9 mouse cellular contexts compared by ENCODE assay signal in genomic region chrX:93299046-93299626, GRCm38 (mm10). TPM values are rescaled to one million over a fixed set of nuclear protein-coding genes. Genes with fewer than 3 reads are reported as not detected.
DNase-seq lines count a peak whose midpoint lies in the region; ATAC-seq and TF ChIP-seq lines count a peak whose summit lies in the region.
"Had no signal": no experiment of that assay in that cellular context is flagged by ENCODE, and none has a peak within 500 bp of the region (broad histone marks: within the 10 kb centered on the region; RNA-seq: fewer than 3 reads in every experiment).

No protein-coding gene starts in this region.

- TF ChIP-seq EP300 in heart, postnatal 0 days (IDR thresholded peaks at IDR 0.05; ENCODE audit: low read depth): no peak

- no peaks in the 10 kb centered on the region for H3K4me1 ChIP-seq in heart, postnatal 0 days (ENCODE audit: control insufficient read depth, insufficient read depth)
- H3K4me1 ChIP-seq in brown adipose tissue, adult 24 weeks (ENCODE audit: control insufficient read depth, insufficient read depth, insufficient read length, low read length): no peaks in the 10 kb centered on the region
- no peaks in the 10 kb centered on the region for H3K4me1 ChIP-seq in hindbrain, embryonic 11.5 days (replicated peaks; ENCODE audit: control insufficient read depth, insufficient read depth, low read length)
- no peaks in the 10 kb centered on the region for H3K4me1 ChIP-seq in midbrain, embryonic 11.5 days (ENCODE audit: control insufficient read depth, insufficient read depth, low read length)

- DNase-seq in heart, postnatal 0 days (ENCODE audit: low spot score): no peak
- no peak for DNase-seq in heart, adult 18-20 months
- DNase-seq in hindbrain, embryonic 11.5 days (ENCODE audit: low spot score): peak; percentile 25
- peak; percentile 84 for DNase-seq in midbrain, embryonic 11.5 days (ENCODE audit: low spot score, missing footprints)
- DNase-seq in urinary bladder, postnatal 10 days (ENCODE audit: low spot score): no peak
- no peak for DNase-seq in thymus, postnatal 14 days

- no peak overlapping the region for H3K27ac ChIP-seq in heart, postnatal 0 days (ENCODE audit: low read depth)
- H3K27ac ChIP-seq in brown adipose tissue, adult 24 weeks (replicated peaks; ENCODE audit: low read depth, low read length): no peak overlapping the region
- H3K27ac ChIP-seq in hindbrain, embryonic 11.5 days (ENCODE audit: low read depth, low read length): no peak overlapping the region
- no peak overlapping the region for H3K27ac ChIP-seq in midbrain, embryonic 11.5 days (ENCODE audit: low read depth, low read length)

- H3K9me3 ChIP-seq in heart, postnatal 0 days (replicated peaks; ENCODE audit: control insufficient read depth, low read length): no peaks in the 10 kb centered on the region
- no peaks in the 10 kb centered on the region for H3K9me3 ChIP-seq in hindbrain, embryonic 11.5 days (ENCODE audit: control insufficient read depth, low read length)
- no peaks in the 10 kb centered on the region for H3K9me3 ChIP-seq in midbrain, embryonic 11.5 days (ENCODE audit: control insufficient read depth, low read length)
- H3K9me3 ChIP-seq: G1E had no signal

- WGBS in heart, postnatal 0 days: 12% methylated on average over 39 of the region's 43 CpGs
- 8% methylated on average over 32 of the region's 43 CpGs for WGBS in hindbrain, embryonic 11.5 days
- 18% methylated on average over 35 of the region's 43 CpGs for WGBS in midbrain, embryonic 11.5 days

- no peak for TF ChIP-seq CTCF in heart, postnatal 0 days (IDR thresholded peaks at IDR 0.05; ENCODE audit: low read depth)

- no peak overlapping the region for H3K9ac ChIP-seq in heart, postnatal 0 days (replicated peaks; ENCODE audit: low read depth, low read length)
- H3K9ac ChIP-seq in hindbrain, embryonic 11.5 days (ENCODE audit: low read depth, low read length): no peak overlapping the region
- H3K9ac ChIP-seq in midbrain, embryonic 11.5 days (ENCODE audit: low read length): no peak overlapping the region

- H3K36me3 ChIP-seq in heart, postnatal 0 days (replicated peaks; ENCODE audit: control insufficient read depth, insufficient read depth, low read length): no peaks in the 10 kb centered on the region
- no peaks in the 10 kb centered on the region for H3K36me3 ChIP-seq in hindbrain, embryonic 11.5 days (ENCODE audit: control insufficient read depth, insufficient read depth, low read length)
- no peaks in the 10 kb centered on the region for H3K36me3 ChIP-seq in midbrain, embryonic 11.5 days (ENCODE audit: control insufficient read depth, insufficient read depth, low read length)

- H3K4me2 ChIP-seq in heart, postnatal 0 days (ENCODE audit: low read depth, low read length): peak overlapping the region; percentile 63
- H3K4me2 ChIP-seq in hindbrain, embryonic 11.5 days (replicated peaks; ENCODE audit: low read depth, low read length): no peak overlapping the region
- peak overlapping the region; percentile 24; the same call in 1 of the 2 replicates for H3K4me2 ChIP-seq in midbrain, embryonic 11.5 days

- H3K27me3 ChIP-seq in heart, postnatal 0 days (ENCODE audit: control insufficient read depth, insufficient read depth, low read length): peaks cover 84% of the 10 kb centered on the region
- H3K27me3 ChIP-seq in hindbrain, embryonic 11.5 days (ENCODE audit: control insufficient read depth, insufficient read depth, low read length): peaks cover 72% of the 10 kb centered on the region
- peaks cover 81% of the 10 kb centered on the region for H3K27me3 ChIP-seq in midbrain, embryonic 11.5 days (ENCODE audit: control insufficient read depth, insufficient read depth, low read length)

- H3K4me3 ChIP-seq in heart, postnatal 0 days (ENCODE audit: low read depth, low read length): peak overlapping the region; percentile 31
- peak overlapping the region; percentile 25; the same call in 1 of the 2 replicates for H3K4me3 ChIP-seq in brown adipose tissue, adult 24 weeks (ENCODE audit: insufficient read depth, low read depth, low read length)
- no peak overlapping the region for H3K4me3 ChIP-seq in hindbrain, embryonic 11.5 days (ENCODE audit: low read depth, low read length)
- no peak overlapping the region for H3K4me3 ChIP-seq in midbrain, embryonic 11.5 days (ENCODE audit: low read depth, low read length)

- ATAC-seq in heart, postnatal 0 days (ENCODE audit: insufficient read depth, low read depth): no peak
- ATAC-seq in hindbrain, embryonic 11.5 days (ENCODE audit: low FRiP score): no peak
- ATAC-seq in midbrain, embryonic 11.5 days (ENCODE audit: low FRiP score): 0 out of 2 replicates have a peak, but pooled peaks have one; percentile 28
- ATAC-seq in megakaryocyte progenitor cell, adult 5-6 weeks (replicated peaks; ENCODE audit: poor library complexity): no peak

RNA-seq across cellular contexts. Expression of gene Arx, which starts 12.9 kb away (rescaled TPM):
- total RNA-seq in heart, postnatal 0 days (2014; rRNA removed; ENCODE audit: low replicate concordance): not detected in 2 replicates
- polyA plus RNA-seq in heart, postnatal 0 days (2015; fragmentation: Nextera tagmentation; extraction: Ambion mirVana): not detected in 2 replicates
- total RNA-seq in heart, adult 18-20 months (2021): not detected
- not detected in 2 replicates for polyA plus RNA-seq in brown adipose tissue, adult 24 weeks (2012; ENCODE audit: insufficient read depth, insufficient read length, missing spikeins)
- 1.3 and 2.0 TPM in 2 replicates for polyA plus RNA-seq in hindbrain, embryonic 11.5 days (2014; fragmentation: Nextera tagmentation; extraction: Ambion mirVana)
- 6.3 and 7.5 TPM in 2 replicates for polyA plus RNA-seq in midbrain, embryonic 11.5 days (2014; fragmentation: Nextera tagmentation; extraction: Ambion mirVana)
- total RNA-seq in megakaryocyte progenitor cell, adult 5-6 weeks (2015): 0.10 TPM in 1 of 2 replicates, not detected in the other
- total RNA-seq in megakaryocyte progenitor cell, adult 5-6 weeks (2017): not detected in 2 replicates

Comparison
In these comparisons a context has a peak if more than half of its experiments do, and no peak if none do; other contexts are left out.
1. DNase-seq: peak in hindbrain, embryonic 11.5 days (single experiment) and midbrain, embryonic 11.5 days (single experiment); none in heart, postnatal 0 days (single experiment), heart, adult 18-20 months (0 of 2), urinary bladder, postnatal 10 days (single experiment) and thymus, postnatal 14 days (single experiment).
2. H3K4me3 ChIP-seq: peak in heart, postnatal 0 days (single experiment) and brown adipose tissue, adult 24 weeks (single experiment); none in hindbrain, embryonic 11.5 days (single experiment) and midbrain, embryonic 11.5 days (single experiment).